Mouse (Mus musculus) forelimb bud, embryonic 11.5 days (tissue): ENCODE data around the gene Btbd35f4.
"Not testable (repeated sequence)": the region's sequence is repeated elsewhere in the genome, so short reads cannot be mapped to it uniquely, and the experiment has no call there.

Experiments used
- DNase-seq: peaks from one replicate; pipeline ENCODE4 v3.0.0-alpha.2; 2012; ENCODE audit warnings: low read depth, low spot score

Gene Btbd35f4

GRCm38 (mm10) chrX:4800196-4800595 lies at the start of gene Btbd35f4:
Btbd35f4 (plus strand) TSS chrX:4800496.
- not testable (repeated sequence) for DNase-seq

DNA sequence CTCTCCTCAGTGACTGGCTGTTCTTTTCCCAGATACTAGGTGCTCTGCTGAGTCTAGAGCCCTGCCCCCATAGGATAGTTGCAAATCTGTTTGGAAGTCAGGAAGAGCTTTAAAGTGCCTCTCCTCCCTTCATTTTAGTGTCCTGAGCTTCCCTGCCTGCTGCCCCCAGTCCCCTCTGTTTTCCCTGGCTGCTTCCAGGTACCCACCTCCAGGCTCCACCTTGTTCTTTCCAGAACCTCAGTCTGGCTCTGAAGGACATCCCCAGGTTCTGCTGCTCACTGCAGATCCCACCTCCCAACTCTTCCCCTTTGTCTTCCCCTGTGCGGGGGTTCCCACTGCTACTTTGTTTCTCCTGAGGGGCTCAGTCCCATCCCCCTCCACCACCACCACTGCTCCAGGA lies 39.7 kb downstream of the Btbd35f4 start:
- not testable (repeated sequence) for DNase-seq
